Mouse (Mus musculus): ENCODE data around the gene Dennd5a.

- TF ChIP-seq POLR2A (IDR thresholded peaks at IDR 0.05; ENCODE audit: control insufficient read depth, low read depth, low read length): no peak
- TF ChIP-seq CTCF (IDR thresholded peaks at IDR 0.05; ENCODE audit: control insufficient read depth, insufficient read depth, insufficient replicate concordance, low read depth, low read length): no peak
Observed at GRCm38 (mm10) chr7:109944421-109945034, 15.7 kb downstream of the Dennd5a start.
